Mouse (Mus musculus) frontal cortex, postnatal 36 days (tissue): ENCODE data around the gene Sorbs1.

Experiments
- DNase-seq, 2 experiments: peaks; one replicate each; pipeline ENCODE4 v3.0.0; 2022; ENCODE audit warnings: low spot score in 2 of 2

Gene Sorbs1

DNA sequence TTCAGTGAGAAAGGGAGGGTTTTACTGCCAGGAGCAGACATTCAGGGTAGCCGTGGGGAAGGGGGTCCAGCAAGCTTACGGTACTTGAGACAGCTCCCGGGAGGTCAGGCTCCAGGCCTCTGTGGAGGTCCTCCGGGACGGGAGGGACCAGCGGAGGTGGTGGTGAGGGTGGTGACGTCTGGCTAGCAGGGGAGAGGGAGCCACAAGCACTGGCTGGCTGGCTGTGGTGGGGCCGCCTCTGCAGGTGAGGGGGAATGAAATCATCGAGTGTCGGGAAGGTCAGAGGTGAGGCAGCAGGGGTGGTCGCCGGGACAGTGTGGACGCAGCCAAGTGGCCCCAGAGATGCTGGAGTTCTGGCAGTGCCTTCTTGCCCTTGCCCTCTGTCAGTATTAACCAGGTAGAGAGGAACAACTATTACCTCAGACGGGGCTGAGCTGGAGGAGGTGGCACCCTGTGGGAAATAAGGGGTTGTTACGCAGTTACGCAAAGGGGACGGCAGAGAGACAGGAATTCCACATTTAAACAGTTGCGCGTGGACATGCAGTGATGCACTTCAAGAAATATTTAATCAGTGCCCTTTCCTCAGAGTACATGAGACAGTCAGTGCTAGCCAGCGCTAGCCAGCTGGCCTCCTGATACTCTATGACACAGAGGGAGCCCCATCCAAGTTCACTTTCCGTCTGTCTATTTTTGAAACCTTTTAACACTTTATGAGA, 136.9 kb downstream of the Sorbs1 start:
- DNase-seq, result no peak

- no peak for DNase-seq
Observed at GRCm38 (mm10) chr19:40374720-40375119, 138.9 kb downstream of the Sorbs1 start.

DNA sequence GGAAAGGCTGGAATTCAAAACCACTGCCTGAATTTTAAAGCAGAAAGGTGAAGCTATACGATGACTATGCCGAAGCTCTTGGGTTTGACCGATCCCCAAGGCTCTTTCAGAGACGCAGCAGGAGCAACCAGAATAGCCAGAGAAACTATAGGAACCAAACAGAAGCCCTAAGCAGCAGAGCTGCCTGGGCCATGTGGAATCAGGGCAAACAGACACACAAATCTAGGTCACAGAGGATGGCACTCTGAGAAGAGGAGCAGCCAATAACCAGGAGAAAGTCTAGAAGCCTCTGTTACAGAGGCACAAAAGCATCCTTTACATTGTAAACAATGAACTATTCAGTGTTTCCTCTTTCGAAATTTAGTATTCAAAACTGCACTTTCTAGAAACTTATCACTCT, 140.9 kb downstream of the Sorbs1 start:
- no peak for DNase-seq

- no peak for DNase-seq
Observed at GRCm38 (mm10) chr19:40371866-40372265, 141.7 kb downstream of the Sorbs1 start.

- DNase-seq, result no peak
Observed at GRCm38 (mm10) chr19:40369852-40370811, 143.4 kb downstream of the Sorbs1 start.

DNA sequence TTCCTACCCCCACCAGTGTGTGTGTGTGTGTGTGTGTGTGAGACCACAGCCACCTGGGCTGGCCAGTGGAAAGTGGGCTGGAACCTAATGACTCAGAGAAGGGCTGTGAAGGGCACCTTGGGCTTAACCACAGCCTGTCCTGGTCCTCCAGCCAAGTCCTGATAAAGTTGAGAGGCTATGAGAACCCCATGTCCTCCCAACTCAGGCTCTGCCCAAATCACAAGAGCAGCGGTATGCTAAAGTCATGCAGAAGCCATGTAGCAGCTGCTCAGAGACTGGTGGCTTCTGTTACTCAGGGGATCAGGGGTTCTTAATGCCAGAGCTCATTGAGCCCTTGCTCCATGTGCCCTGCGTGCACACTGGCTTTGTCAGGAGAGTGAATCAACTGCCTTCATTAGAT, 145.1 kb downstream of the Sorbs1 start:
- no peak for DNase-seq

- no peak for DNase-seq
Observed at GRCm38 (mm10) chr19:40366163-40366941, 147.2 kb downstream of the Sorbs1 start.

GRCm38 (mm10) chr19:40365137-40365536, 148.4 kb downstream of the Sorbs1 start:
- no peak for DNase-seq

DNA sequence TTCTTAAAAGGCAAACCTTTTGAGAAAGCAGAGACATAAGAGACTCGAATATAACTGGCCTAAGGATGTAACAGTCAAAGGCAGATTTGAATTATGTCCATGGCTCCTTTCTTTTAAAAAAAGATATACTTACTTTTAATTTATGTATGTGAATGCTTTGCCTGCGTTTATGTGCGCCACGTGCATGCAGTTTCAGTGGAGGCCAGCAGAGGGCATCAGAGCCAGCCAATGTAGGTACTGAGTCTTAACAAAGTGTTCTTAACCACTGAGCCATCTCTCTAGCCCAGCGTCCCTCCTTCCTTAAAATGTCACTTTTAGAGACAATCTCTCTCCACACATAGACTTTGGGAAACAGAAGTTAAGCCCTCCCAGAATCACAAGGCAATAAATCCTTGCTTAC, 150.1 kb downstream of the Sorbs1 start:
- no peak for DNase-seq

DNA sequence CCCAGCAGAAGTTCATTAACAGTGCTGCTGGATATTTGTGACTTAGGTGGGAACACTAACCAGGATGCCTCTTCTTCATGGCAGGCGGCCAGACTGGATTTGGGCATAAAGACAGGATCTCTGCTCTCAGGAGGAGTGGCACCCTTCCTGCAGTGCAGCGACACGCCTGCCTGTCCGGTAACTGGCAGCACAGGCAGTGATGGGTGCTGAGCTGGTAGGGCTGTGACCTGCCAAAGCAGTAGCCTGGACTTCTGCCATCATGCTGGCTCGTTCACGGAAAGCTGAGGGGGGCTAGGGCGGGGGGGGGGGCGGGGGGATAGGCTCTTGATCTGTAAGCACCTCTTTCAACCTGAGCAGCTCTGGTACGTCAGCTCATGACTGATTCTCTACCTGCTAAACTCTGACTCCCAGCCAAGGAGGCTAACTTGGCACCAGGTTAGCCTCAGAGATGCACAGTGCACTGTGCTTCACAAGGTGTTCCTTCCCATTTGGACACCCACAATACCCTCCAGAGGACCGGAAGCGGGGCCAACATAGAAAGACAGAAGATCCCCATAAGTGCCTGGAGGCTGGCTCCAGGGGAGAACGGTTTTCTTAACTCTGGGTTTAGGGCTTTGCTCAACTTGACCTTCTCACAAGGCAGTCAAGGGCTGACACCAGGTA, 151.2 kb downstream of the Sorbs1 start:
- no peak for DNase-seq

DNA sequence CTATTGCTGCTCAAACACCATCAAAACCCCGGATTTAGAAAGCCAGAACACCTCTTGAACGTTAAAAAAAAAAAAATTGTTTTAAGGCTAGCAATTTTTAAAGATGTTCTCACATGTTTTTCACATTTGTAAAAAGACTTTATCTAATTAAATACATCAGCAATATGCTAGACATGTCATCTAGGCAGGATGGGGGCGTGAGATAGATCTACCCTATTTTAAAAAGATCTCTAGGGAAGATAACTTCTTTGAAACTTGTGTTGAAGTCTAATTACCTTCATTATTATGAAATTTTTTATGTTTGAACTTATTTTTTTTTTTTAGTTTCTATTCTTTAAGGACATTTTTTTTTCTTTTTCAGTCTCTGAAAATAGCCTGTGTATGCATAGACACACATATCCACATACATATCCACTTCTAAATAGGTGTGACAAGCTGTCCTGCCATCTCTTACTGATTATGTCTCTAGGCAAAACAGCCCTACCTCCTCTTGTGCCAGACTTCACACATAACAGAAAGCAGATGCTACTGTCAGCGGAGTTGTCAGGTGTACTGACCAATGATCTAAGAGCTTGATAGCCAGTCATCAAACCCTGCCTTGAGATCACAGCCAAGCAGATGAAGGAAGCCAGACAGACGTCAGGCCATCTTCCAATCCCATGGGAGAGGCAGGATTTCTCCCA, 153.7 kb downstream of the Sorbs1 start:
- DNase-seq, result no peak

GRCm38 (mm10) chr19:40356536-40357522, 156.8 kb downstream of the Sorbs1 start:
- no peak for DNase-seq

DNA sequence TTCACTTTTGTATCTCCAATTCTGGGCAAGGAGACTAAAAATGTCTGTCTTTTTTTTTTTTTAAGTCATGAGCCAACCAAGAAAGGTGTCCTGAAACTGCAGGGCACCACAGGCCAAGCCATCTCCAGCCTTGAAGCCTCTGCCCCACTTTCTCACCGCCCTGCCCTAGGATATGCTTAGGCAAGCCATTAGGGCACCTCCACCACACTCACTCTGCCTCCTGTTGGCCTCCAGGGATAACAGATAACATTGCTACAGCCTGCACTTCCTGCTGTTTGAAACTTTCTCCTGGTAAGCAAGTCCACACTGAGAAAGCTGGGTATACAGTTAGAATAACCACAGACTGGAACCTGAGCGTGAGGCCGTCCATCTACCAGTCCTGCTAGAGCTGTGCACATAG, 158.5 kb downstream of the Sorbs1 start:
- DNase-seq, result no peak

- no peak for DNase-seq
Observed at GRCm38 (mm10) chr19:40352006-40352405, 161.6 kb downstream of the Sorbs1 start.

- DNase-seq, result no peak
Observed at GRCm38 (mm10) chr19:40350835-40351234, 162.7 kb downstream of the Sorbs1 start.

DNA sequence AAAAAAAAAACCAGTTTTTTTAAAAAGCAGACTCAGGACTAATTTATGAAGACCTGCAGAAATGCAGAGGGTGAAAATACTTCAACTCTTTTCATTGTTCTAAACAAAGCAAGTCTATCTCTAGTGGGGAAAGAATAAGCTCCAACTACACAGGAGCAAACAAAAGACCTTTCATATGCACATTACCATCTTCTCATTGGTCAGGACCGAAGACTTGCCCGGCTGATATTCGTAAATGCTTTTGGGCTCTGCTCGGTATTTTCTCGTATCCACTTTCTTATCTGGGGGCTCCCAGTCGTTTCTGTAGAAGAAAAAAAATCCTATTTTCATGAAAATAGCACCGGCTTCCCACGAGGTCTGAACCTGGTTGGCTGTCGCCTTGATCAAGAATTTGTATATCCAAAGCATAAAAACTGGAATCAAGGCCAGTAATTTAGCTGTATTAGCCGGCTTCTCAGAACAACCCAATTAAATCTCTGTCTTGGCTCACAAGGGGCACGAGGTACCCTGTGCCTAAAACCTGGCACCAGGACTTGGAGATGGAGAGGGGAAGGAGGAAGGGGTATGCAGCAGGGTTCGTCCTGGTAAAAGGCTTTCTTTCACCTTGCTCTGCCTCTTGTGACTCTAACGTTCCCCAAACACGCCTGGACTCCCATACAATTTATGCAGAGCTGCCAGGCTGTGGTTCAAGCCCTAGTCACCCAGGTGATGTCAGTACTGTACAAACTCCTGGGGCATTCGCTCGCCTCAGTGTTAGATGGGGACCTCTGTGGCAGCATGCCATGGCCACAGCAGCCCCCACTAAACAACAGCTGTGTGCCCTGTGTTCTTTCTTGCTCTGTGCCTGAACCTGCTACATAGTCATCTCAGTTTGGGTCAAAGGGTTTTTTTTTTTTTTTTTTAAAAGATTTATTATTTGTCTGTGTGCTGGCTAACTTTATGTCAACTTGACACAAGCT, 163.6 kb downstream of the Sorbs1 start:
- no peak for DNase-seq

DNA sequence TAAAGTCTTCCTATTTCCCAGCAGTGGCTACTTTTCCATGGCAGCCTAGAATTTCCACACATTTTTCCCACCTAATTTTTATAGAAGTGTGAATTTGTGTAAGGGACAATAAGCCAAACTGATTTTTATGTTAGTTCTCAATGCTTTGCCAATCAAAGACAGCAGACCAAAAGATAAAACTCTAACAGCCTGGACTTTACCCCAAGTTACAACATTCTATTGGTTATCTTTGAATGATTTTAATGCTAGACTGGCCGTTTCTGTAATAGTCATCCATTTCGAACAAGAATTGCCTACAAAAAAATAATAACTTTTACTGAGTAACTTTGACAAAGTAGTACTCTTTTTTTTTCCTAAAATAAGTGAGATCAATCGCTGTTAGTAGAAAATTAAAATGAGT, 164.3 kb downstream of the Sorbs1 start:
- no peak for DNase-seq

DNA sequence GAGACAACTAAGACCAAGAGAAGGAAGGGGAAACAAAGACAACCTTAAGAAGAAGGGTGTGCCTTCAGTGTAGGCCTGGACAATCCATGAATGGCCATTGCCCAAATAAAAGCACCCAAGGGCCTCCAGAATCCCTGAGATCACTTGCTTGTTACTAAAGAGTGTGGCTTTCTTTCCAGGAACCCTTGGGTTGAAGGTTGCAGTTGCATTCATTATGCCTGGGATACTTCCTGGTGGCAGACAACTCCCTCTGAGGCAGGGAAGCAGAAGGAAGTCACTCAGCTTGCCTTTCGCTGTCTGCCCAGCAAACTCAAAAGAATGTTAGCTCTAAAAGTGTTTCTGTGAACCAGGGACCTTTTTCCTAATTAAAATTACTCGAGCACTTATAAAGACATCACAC, 164.9 kb downstream of the Sorbs1 start:
- DNase-seq, result no peak

GRCm38 (mm10) chr19:40348175-40348574, 165.4 kb downstream of the Sorbs1 start:
- no peak for DNase-seq
